Mouse (Mus musculus): ENCODE data around the gene Vill.

The Vill gene

GRCm38 (mm10) chr9:119100177-119100898, 47.8 kb downstream of the Vill start:
- in situ Hi-C loops (cut with MboI; ENCODE audit: unreplicated experiment in 2 of 2) = loop anchor here (5.0 to 10.0 kb wide), 2 partner anchors 162 to 254 kb away; partner anchors contain the start of gene Xylb (in 1 of the 2)

GRCm38 (mm10) chr9:119101992-119102782, 49.6 kb downstream of the Vill start, which contains the start of gene Dlec1:
TSS of gene Dlec1 (plus strand) at chr9:119102478.
- in situ Hi-C loops (cut with MboI; ENCODE audit: unreplicated experiment in 2 of 2) = loop anchor here (5.0 to 10.0 kb wide), 2 partner anchors 160 to 253 kb away; partner anchors contain the start of gene Xylb (in 1 of the 2)

- in situ Hi-C loops (cut with MboI; ENCODE audit: unreplicated experiment in 2 of 2) = loop anchor here (5.0 to 10.0 kb wide), 2 partner anchors 160 to 252 kb away; partner anchors contain the start of gene Xylb (in 1 of the 2)
Measured at GRCm38 (mm10) chr9:119102783-119103113, 50.2 kb downstream of the Vill start.

DNA sequence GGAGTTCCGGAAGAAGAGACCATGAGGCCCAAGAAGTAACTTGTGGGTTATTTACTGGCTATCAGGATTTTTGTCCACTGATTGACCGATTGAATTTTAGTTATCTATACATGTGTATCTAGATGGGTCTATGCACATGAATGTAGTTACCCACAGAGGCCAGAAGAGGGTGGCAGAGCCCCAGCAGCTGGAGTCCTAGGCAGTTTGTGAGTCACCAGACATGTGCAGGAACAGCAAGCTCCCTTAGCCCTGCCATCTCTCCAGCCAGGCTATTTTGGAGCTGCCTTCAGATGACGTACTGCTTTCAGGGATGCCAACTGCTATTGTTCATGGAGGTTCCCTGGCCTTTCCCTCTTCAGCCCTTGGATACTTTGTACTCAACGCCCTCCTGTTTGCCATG, 55.0 kb downstream of the Vill start:
- in situ Hi-C loops (cut with MboI; ENCODE audit: unreplicated experiment in 2 of 2) = loop anchor here (5.0 to 10.0 kb wide), 3 partner anchors 245 to 325 kb away; partner anchors contain the start of gene Xylb (in 1 of the 2)

- in situ Hi-C loops (cut with MboI; ENCODE audit: unreplicated experiment in 2 of 2) = loop anchor here (5.0 to 10.0 kb wide), 3 partner anchors 242 to 322 kb away; partner anchors contain the start of gene Xylb (in 1 of the 2)
Measured at GRCm38 (mm10) chr9:119109685-119110353, 57.2 kb downstream of the Vill start.

DNA sequence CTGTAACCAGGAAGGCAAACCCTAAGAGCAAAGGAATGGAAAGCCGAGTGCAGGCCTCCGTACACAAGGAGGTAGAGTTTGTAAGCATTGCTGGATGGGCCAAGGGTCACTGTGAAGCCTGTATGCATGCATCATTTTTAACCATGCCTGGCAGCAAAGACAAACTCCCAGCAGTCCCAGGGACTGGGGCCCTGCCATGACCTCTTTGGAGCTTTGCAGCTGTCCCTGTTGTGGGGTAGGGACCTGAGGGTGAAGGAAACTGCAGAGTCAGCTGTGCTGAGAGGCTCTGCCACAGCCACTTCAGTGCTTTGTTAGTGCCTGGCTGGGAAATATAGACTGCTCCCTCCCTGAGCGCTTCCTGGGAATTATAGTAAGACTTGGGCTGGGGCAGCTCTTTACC, 58.1 kb downstream of the Vill start:
- in situ Hi-C loops (cut with MboI; ENCODE audit: unreplicated experiment in 2 of 2) = no loop called here

DNA sequence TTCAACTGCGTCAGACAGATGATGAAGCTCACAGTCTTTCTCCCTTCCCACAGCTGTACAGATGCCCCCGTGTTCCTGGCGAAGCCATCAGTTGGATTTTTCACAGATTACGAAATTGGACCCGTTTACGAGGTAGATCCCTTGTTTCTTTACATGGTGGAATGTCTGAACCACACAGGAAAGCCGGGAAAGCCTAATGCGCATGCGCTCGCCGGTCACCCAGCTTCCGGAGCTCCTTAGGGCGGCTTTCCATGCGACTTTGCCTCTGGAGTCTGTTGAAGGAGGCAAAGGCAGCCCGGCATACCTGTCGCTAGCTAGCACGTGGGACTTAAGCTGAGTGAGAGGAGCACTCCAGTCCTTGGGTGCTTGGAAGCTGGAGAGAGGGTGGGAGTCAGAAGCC, 62.3 kb downstream of the Vill start:
- in situ Hi-C loops (cut with MboI; ENCODE audit: unreplicated experiment in 2 of 2) = no loop called here

DNA sequence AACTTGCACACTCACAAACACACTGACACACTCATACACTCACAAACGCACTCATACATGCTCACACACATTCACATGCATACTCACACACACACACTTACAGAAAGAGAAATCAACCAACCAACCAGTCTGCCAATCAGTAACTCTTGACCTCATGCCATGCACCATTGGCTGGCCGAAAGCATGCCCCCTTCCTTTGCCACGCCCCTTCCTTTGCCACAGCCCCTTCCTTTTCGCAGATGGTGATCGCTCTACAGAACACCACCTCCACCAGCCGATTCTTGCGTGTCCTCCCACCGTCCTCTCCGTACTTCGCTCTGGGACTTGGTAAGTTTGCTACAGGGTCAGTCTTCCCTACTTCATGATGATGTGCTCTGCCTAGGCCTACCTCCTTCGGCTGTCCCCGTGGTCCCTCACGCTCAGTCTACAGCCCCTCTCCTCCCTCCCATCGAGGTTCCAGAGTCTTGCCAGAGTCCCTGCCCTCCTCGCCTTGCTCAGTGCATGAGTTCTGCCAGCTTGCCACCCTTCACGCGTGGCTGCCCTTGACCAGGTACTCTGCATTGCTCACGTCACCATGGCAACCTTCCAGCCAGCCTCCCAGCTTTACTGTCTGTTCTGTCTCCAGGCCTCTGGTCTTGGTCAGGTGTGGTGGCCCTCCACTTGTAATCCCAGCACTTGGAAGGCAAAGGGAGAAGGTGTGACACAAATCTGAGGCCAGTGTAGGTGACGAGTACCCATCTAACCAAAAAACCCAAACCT, 67.0 kb downstream of the Vill start:
- in situ Hi-C loops (cut with MboI; ENCODE audit: unreplicated experiment in 2 of 2) = no loop called here

- in situ Hi-C loops (cut with MboI; ENCODE audit: unreplicated experiment in 2 of 2) = no loop called here
Measured at GRCm38 (mm10) chr9:119120168-119120560, 67.6 kb downstream of the Vill start.

Data from v-Abl transformed pro-B cells (cell line).